Mouse (Mus musculus) liver, embryonic 14.5 days (tissue): ENCODE results near the gene Phpt1. TPM values are rescaled to one million over a fixed set of nuclear protein-coding genes. Genes with fewer than 3 reads are reported as not detected.

Source experiments
- ATAC-seq: fragments of 200-750 bp; cut with Nextera tagmentation; 2 replicates; pipeline ENCODE4 v1.8.0; 2017; ENCODE audit warnings: moderate number of reproducible peaks, mild to moderate bottlenecking, moderate library complexity; ENCODE audit not compliant: insufficient read depth
- DNase-seq, 3 experiments: peaks; one replicate each; pipeline ENCODE4 v3.0.0-alpha.2; 2012 to 2013; ENCODE audit warnings: low read depth in 3 of 3, low spot score in 3 of 3
- H3K27ac ChIP-seq: fragments of 300-500 bp; sonication (generic); 2 replicates; pipeline ENCODE4 v1.5.1; 2014; ENCODE audit warnings: moderate library complexity, mild to moderate bottlenecking, control low read depth, inconsistent platforms
- H3K27me3 ChIP-seq: fragments of 300-500 bp; sonication (generic); 2 replicates; pipeline ENCODE4 v1.6.1; 2014; ENCODE audit warnings: mild to moderate bottlenecking, low read length, moderate library complexity; ENCODE audit not compliant: control insufficient read depth, insufficient read depth
- H3K36me3 ChIP-seq: fragments of 300-500 bp; sonication (generic); replicated peaks from 2 replicates; pipeline ENCODE4 v1.6.1; 2014; ENCODE audit warnings: low read depth; ENCODE audit not compliant: control insufficient read depth, insufficient read depth
- H3K4me1 ChIP-seq, 2 experiments: fragments of 200-500 bp in 1 of 2; fragments of 300-500 bp in 1 of 2; sonication (generic) in 1 of 2; replicated peaks; 2 replicates each; pipeline ENCODE4 v1.6.1; 2012 to 2014; ENCODE audit warnings: antibody characterized with exemption in 1 of 2, inconsistent platforms in 1 of 2, low read length in 1 of 2; ENCODE audit not compliant: control insufficient read depth in 2 of 2, insufficient read depth in 2 of 2
- H3K4me2 ChIP-seq: fragments of 300-500 bp; sonication (generic); 2 replicates; pipeline ENCODE4 v1.6.1; 2014; ENCODE audit warnings: low read depth, mild to moderate bottlenecking, control low read depth, moderate library complexity
- H3K4me3 ChIP-seq, 2 experiments: fragments of 200-500 bp in 1 of 2; fragments of 300-500 bp in 1 of 2; sonication (generic) in 1 of 2; 2 replicates each; pipeline ENCODE4 v1.5.1; 2012 to 2014; ENCODE audit warnings: low read depth in 2 of 2, low read length in 2 of 2, mild to moderate bottlenecking in 2 of 2, control low read depth in 1 of 2, inconsistent platforms in 1 of 2, moderate library complexity in 1 of 2; ENCODE audit not compliant: insufficient read depth in 1 of 2
- H3K9ac ChIP-seq: fragments of 300-500 bp; sonication (generic); replicated peaks from 2 replicates; pipeline ENCODE4 v1.6.1; 2014; ENCODE audit warnings: mild to moderate bottlenecking, control low read depth, moderate library complexity
- H3K9me3 ChIP-seq: fragments of 300-500 bp; sonication (generic); 2 replicates; pipeline ENCODE4 v1.6.1; 2016; ENCODE audit warnings: low read length, mixed read lengths; ENCODE audit not compliant: control insufficient read depth
- CTCF ChIP-seq: IDR thresholded peaks from 2 replicates; pipeline ENCODE4 v1.5.1; 2016; ENCODE audit warnings: antibody characterized with exemption, low read depth, control low read depth
- EP300 ChIP-seq: IDR thresholded peaks from 2 replicates; pipeline ENCODE4 v1.6.1; 2016; ENCODE audit warnings: antibody characterized with exemption, low read depth
- WGBS: fragments of 180-500 bp; shearing (Covaris S2); extraction: QIAGEN DNeasy Blood & Tissue Kit; methylation state at CpG from one replicate; pipeline ENCODE4 v1.1.7; 2014; ENCODE audit not compliant: insufficient replicate concordance; 5-methylcytosine and 5-hydroxymethylcytosine counted together
- polyA plus RNA-seq, 2 experiments: library from polyadenylated mRNA; depleted of rRNA in 1 of 2; stranded (reverse) in 1 of 2; unstranded in 1 of 2; fragments of >200 nt; fragmentation: Nextera tagmentation in 1 of 2; extraction: Ambion mirVana in 1 of 2; gene quantifications; 2 replicates each; pipeline versions ENCODE4 v1.2.1 to v1.2.3; 2012 to 2014

Gene Phpt1
- polyA plus RNA-seq, 2 experiments: 31.4 to 44.9 TPM

GRCm38 (mm10) chr2:25569323-25569722 lies 5.7 kb downstream of the Phpt1 start:
- no peak for DNase-seq
- Histone ChIP-seq H3K9ac (no peak overlapping the region), H3K4me1 (peaks cover 7 to 10% of the 10 kb centered on the region in 2 experiments), H3K9me3 (no peaks in the 10 kb centered on the region), H3K4me3 (no peak overlapping the region), H3K27me3 (no peaks in the 10 kb centered on the region), H3K4me2 (no peak overlapping the region), H3K27ac (no peak overlapping the region), H3K36me3 (no peaks in the 10 kb centered on the region)
- TF ChIP-seq EP300 (no peak), CTCF (no peak)
- ATAC-seq: no peak
- 83% methylated on average over 3 of the region's 3 CpGs for WGBS

DNA sequence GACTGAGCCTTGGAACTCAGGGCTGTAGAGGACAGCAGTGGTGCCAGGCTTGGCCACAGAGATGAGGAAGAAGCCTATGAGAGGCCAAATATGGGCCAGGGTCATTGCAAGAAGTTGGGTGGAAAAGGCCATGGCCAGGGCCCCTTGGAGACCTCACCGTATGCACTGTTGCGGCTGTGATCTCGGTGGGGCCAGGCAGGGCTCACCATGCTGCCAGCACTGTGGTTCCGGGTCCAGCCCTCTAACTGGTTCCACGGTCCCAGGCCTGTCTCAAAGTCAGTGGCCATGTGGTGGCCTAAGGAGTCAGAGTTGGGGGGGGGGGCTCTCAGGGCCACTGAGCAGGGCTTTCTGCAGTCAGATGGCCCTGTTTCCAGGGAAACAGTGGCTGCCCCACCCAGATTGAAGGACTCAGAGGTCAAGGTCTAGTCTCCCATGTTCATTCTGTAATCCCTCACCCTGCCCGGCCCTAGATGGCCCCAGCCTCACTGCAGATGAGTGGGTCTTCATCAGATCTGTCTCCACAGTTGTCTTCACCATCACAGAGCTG lies 6.5 kb downstream of the Phpt1 start:
- Histone ChIP-seq H3K4me3 (no peak overlapping the region), H3K27ac (no peak overlapping the region), H3K9ac (no peak overlapping the region), H3K9me3 (no peaks in the 10 kb centered on the region), H3K36me3 (peaks cover 3% of the 10 kb centered on the region), H3K4me2 (no peak overlapping the region), H3K27me3 (no peaks in the 10 kb centered on the region), H3K4me1 (peaks cover 3 to 4% of the 10 kb centered on the region in 2 experiments)
- no peak for DNase-seq
- TF ChIP-seq CTCF (no peak), EP300 (no peak)
- no peak for ATAC-seq
- WGBS: 76% methylated on average over 6 of the region's 6 CpGs

DNA sequence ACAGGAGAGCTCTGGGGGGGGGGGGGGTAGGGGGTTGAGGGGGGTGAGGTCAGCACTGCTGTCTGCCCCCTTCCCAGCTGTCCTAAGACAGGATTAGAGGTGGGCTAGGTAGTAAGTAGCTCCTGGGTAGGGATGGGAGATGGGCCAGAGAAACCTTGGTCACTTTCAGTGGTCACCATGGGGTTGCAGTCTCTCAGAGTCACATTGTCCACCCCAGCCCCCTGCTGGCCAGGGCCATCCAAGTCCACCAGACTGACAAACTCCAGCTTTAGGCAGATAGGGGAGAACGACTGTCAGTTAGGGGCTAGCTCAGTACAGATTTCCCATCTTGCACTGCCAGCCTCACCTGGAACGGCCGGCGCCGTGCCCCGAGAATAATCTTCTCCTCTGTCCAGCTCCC lies 8.5 kb downstream of the Phpt1 start:
- H3K36me3 ChIP-seq: peaks cover 17% of the 10 kb centered on the region
- H3K27me3 ChIP-seq: no peaks in the 10 kb centered on the region
- H3K9ac ChIP-seq: no peak overlapping the region
- H3K27ac ChIP-seq: no peak overlapping the region
- no peak overlapping the region for H3K4me3 ChIP-seq
- ATAC-seq: no peak
- WGBS: 85% methylated on average over 6 of the region's 6 CpGs
- no peak for DNase-seq
- no peaks in the 10 kb centered on the region for H3K9me3 ChIP-seq
- no peak overlapping the region for H3K4me2 ChIP-seq
- TF ChIP-seq EP300: no peak
- TF ChIP-seq CTCF: peak; percentile 40
- no peaks in the 10 kb centered on the region for H3K4me1 ChIP-seq

DNA sequence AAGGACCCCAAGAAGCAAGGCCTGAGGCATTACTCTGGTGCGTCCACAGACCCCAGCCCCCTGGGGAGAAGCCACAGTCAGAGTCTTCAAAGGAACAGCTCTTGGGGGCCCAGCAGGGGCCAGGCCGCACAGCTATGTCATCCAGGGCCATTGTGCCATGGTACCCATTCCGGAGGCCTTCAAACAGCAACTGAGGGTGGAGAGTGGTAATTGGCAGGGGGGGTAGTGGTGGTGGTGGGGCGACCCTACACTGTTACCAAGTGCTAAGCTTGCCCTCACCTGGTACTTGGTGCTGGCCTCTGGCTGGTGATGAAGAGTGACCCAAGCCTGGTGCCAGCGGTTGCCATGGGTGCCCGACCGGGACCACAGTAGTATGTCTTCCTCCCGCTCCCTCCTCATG lies 9.3 kb downstream of the Phpt1 start:
- no peak overlapping the region for H3K4me3 ChIP-seq
- no peaks in the 10 kb centered on the region for H3K4me1 ChIP-seq
- H3K9ac ChIP-seq: no peak overlapping the region
- no peaks in the 10 kb centered on the region for H3K27me3 ChIP-seq
- H3K4me2 ChIP-seq: no peak overlapping the region
- H3K36me3 ChIP-seq: peaks cover 23% of the 10 kb centered on the region
- DNase-seq: no peak
- H3K27ac ChIP-seq: no peak overlapping the region
- no peaks in the 10 kb centered on the region for H3K9me3 ChIP-seq
- WGBS: 83% methylated on average over 8 of the region's 8 CpGs
- TF ChIP-seq EP300 (no peak), CTCF (no peak)
- ATAC-seq: no peak

- no peak for TF ChIP-seq EP300
- TF ChIP-seq CTCF: no peak
- H3K27ac ChIP-seq: no peak overlapping the region
- ATAC-seq (no peak), DNase-seq (no peak)
- no peak overlapping the region for H3K4me3 ChIP-seq
- H3K27me3 ChIP-seq: no peaks in the 10 kb centered on the region
- H3K4me1 ChIP-seq: peaks cover 8 to 12% of the 10 kb centered on the region in 2 experiments
- no peaks in the 10 kb centered on the region for H3K9me3 ChIP-seq
- no peak overlapping the region for H3K9ac ChIP-seq
- peaks cover 33% of the 10 kb centered on the region for H3K36me3 ChIP-seq
- 79% methylated on average over 9 of the region's 9 CpGs for WGBS
- no peak overlapping the region for H3K4me2 ChIP-seq
These were observed 13.1 kb downstream of the Phpt1 start for GRCm38 (mm10) chr2:25561946-25562345.
